Mouse (Mus musculus) myocyte (in vitro differentiated cells): ENCODE measurements at regions not wholly inside any gene's neighbourhood (a gene's known extent, or its start where the extent isn't known, plus 50 kb on each side); places are given as distances from the start of the nearest gene placed in this dataset.

Experiments
- H3K27me3 ChIP-seq: one replicate; pipeline ENCODE4 v1.6.1; 2011; ENCODE audit not compliant: control insufficient read depth, insufficient read depth, insufficient read length
- H3K36me3 ChIP-seq: one replicate; pipeline ENCODE4 v1.6.1; 2011; ENCODE audit not compliant: control insufficient read depth, insufficient read depth
- H3K4me2 ChIP-seq: one replicate; pipeline ENCODE4 v1.6.1; 2011; ENCODE audit warnings: low read depth, control low read depth
- H3K4me3 ChIP-seq: one replicate; pipeline ENCODE4 v1.5.1; 2011; ENCODE audit warnings: mild to moderate bottlenecking, control low read depth, moderate library complexity
- H3K79me2 ChIP-seq: one replicate; pipeline ENCODE4 v1.6.1; 2011; ENCODE audit not compliant: control insufficient read depth, insufficient read depth
- H3ac ChIP-seq: one replicate; pipeline ENCODE4 v1.6.1; 2011; ENCODE audit not compliant: control insufficient read depth, insufficient read length
- CEBPB ChIP-seq: IDR thresholded peaks from 2 replicates; pipeline ENCODE4 v1.6.1; 2011; ENCODE audit warnings: mild to moderate bottlenecking, moderate library complexity; ENCODE audit not compliant: poor library complexity, insufficient read depth, severe bottlenecking
- E2F4 ChIP-seq: IDR thresholded peaks from one replicate; pipeline ENCODE4 v1.6.1; 2011; ENCODE audit warnings: mild to moderate bottlenecking, control low read depth, moderate library complexity; ENCODE audit not compliant: insufficient read depth
- MAX ChIP-seq: IDR thresholded peaks from one replicate; pipeline ENCODE4 v1.6.1; 2011; ENCODE audit warnings: low read depth, mild to moderate bottlenecking, control low read depth
- MYOD1 ChIP-seq, 3 experiments: IDR thresholded peaks; one replicate each; pipeline ENCODE4 v1.6.1; 2011; ENCODE audit warnings: control low read depth in 2 of 3, low read depth in 2 of 3, mild to moderate bottlenecking in 2 of 3, moderate library complexity in 1 of 3; ENCODE audit not compliant: insufficient read length in 2 of 3, control insufficient read depth in 1 of 3
- MYOG ChIP-seq, 3 experiments: IDR thresholded peaks; one replicate each; pipeline ENCODE4 v1.6.1; 2011; ENCODE audit warnings: control low read depth in 2 of 3, low read depth in 2 of 3, mild to moderate bottlenecking in 2 of 3; ENCODE audit not compliant: insufficient read length in 2 of 3, control insufficient read depth in 1 of 3, insufficient read depth in 1 of 3
- POLR2A ChIP-seq: IDR thresholded peaks from one replicate; pipeline ENCODE4 v1.6.1; 2011; ENCODE audit warnings: low read depth, mild to moderate bottlenecking, control low read depth, moderate library complexity; ENCODE audit not compliant: insufficient read length
- POLR2AphosphoS2 ChIP-seq: IDR thresholded peaks from one replicate; pipeline ENCODE4 v1.6.1; 2011; ENCODE audit warnings: low read depth, control low read depth; ENCODE audit not compliant: insufficient read length
- REST ChIP-seq: IDR thresholded peaks from one replicate; pipeline ENCODE4 v1.6.1; 2011; ENCODE audit warnings: mild to moderate bottlenecking, control low read depth, moderate library complexity; ENCODE audit not compliant: insufficient read depth, insufficient read length
- SRF ChIP-seq: IDR thresholded peaks from one replicate; pipeline ENCODE4 v1.6.1; 2011; ENCODE audit warnings: low read depth; ENCODE audit not compliant: control insufficient read depth, insufficient read length
- TCF12 ChIP-seq: IDR thresholded peaks from one replicate; pipeline ENCODE4 v1.6.1; 2011; ENCODE audit warnings: mild to moderate bottlenecking, control low read depth; ENCODE audit not compliant: poor library complexity, insufficient read depth, severe bottlenecking
- TCF3 ChIP-seq: IDR thresholded peaks from one replicate; pipeline ENCODE4 v1.6.1; 2011; ENCODE audit warnings: low read depth, control low read depth; ENCODE audit not compliant: insufficient read length
- USF1 ChIP-seq: IDR thresholded peaks from one replicate; pipeline ENCODE4 v1.6.1; 2011; ENCODE audit warnings: low read depth, mild to moderate bottlenecking, control low read depth, moderate library complexity

GRCm38 (mm10) chr6:117617951-117618350, 223.0 kb upstream of the Zfp637 start:
- Histone ChIP-seq H3K36me3 (no peaks in the 10 kb centered on the region), H3K79me2 (no peaks in the 10 kb centered on the region), H3K4me2 (no peak overlapping the region), H3K4me3 (no peak overlapping the region), H3ac (no peak overlapping the region), H3K27me3 (no peaks in the 10 kb centered on the region)
- TF ChIP-seq MAX (no peak), TCF12 (no peak), E2F4 (no peak), POLR2A (no peak), POLR2AphosphoS2 (no peak), REST (no peak), CEBPB (no peak), SRF (no peak), MYOG (IDR thresholded peaks at IDR 0.05; ENCODE audit: control insufficient read depth in 1 of 3, insufficient read depth in 1 of 3, insufficient read length in 2 of 3, low read depth in 2 of 3) (no peak), TCF3 (no peak), USF1 (no peak), MYOD1 (IDR thresholded peaks at IDR 0.05; ENCODE audit: control insufficient read depth in 1 of 3, insufficient read length in 2 of 3, low read depth in 2 of 3) (no peak)

DNA sequence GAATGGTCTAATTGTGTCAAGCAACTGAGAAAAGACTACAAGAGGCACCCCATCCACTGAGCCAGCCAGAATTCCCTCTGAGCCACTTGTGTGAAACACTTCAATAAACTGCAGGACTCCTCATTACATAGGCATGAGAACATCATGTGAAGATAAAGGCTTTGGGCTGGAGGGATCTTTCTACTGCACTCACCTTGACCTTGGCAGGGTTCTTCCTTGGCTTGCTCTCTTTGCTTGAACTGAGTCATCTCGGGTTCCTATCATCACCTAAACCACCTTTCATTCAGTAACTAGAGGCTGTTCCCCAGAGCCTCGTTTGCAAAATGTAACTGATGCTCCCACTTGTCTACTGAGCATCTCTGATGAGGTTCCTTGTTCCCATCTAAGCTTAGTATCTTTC, 221.4 kb upstream of the Zfp637 start:
- no peak for TF ChIP-seq REST
- TF ChIP-seq MYOD1 (IDR thresholded peaks at IDR 0.05; ENCODE audit: control insufficient read depth in 1 of 3, insufficient read length in 2 of 3, low read depth in 2 of 3): no peak
- no peak for TF ChIP-seq MYOG (IDR thresholded peaks at IDR 0.05; ENCODE audit: control insufficient read depth in 1 of 3, insufficient read depth in 1 of 3, insufficient read length in 2 of 3, low read depth in 2 of 3)
- no peak for TF ChIP-seq TCF3
- TF ChIP-seq TCF12: no peak
- no peak for TF ChIP-seq POLR2AphosphoS2
- no peak for TF ChIP-seq MAX
- TF ChIP-seq USF1: no peak
- no peak for TF ChIP-seq SRF
- TF ChIP-seq E2F4: no peak
- TF ChIP-seq POLR2A: no peak
- no peak for TF ChIP-seq CEBPB
- H3K4me2 ChIP-seq: no peak overlapping the region
- no peaks in the 10 kb centered on the region for H3K27me3 ChIP-seq

GRCm38 (mm10) chr6:117622446-117622845, 218.5 kb upstream of the Zfp637 start:
- Histone ChIP-seq H3K4me2 (no peak overlapping the region), H3K36me3 (no peaks in the 10 kb centered on the region), H3K4me3 (no peak overlapping the region), H3K79me2 (no peaks in the 10 kb centered on the region), H3ac (no peak overlapping the region), H3K27me3 (no peaks in the 10 kb centered on the region)
- no peak for TF ChIP-seq SRF
- no peak for TF ChIP-seq MAX
- TF ChIP-seq TCF3: no peak
- TF ChIP-seq USF1: no peak
- no peak for TF ChIP-seq CEBPB
- TF ChIP-seq MYOG (IDR thresholded peaks at IDR 0.05; ENCODE audit: control insufficient read depth in 1 of 3, insufficient read depth in 1 of 3, insufficient read length in 2 of 3, low read depth in 2 of 3): no peak
- TF ChIP-seq MYOD1 (IDR thresholded peaks at IDR 0.05; ENCODE audit: control insufficient read depth in 1 of 3, insufficient read length in 2 of 3, low read depth in 2 of 3): no peak
- no peak for TF ChIP-seq TCF12
- no peak for TF ChIP-seq E2F4

More for the DNA sequence above, 221.4 kb upstream of the Zfp637 start:
- no peaks in the 10 kb centered on the region for H3K36me3 ChIP-seq
- H3K4me3 ChIP-seq: no peak overlapping the region
- H3ac ChIP-seq: no peak overlapping the region
- no peaks in the 10 kb centered on the region for H3K79me2 ChIP-seq

- TF ChIP-seq POLR2A (no peak), MYOG (IDR thresholded peaks at IDR 0.05; ENCODE audit: control insufficient read depth in 1 of 3, insufficient read depth in 1 of 3, insufficient read length in 2 of 3, low read depth in 2 of 3) (no peak), SRF (no peak), CEBPB (no peak), USF1 (no peak), REST (no peak), MAX (no peak)
- Histone ChIP-seq H3K4me2 (no peak overlapping the region), H3K27me3 (no peaks in the 10 kb centered on the region), H3K36me3 (no peaks in the 10 kb centered on the region), H3ac (no peak overlapping the region), H3K79me2 (no peaks in the 10 kb centered on the region), H3K4me3 (no peak overlapping the region)
These were observed 218.0 kb upstream of the Zfp637 start for GRCm38 (mm10) chr6:117622946-117623345.

DNA sequence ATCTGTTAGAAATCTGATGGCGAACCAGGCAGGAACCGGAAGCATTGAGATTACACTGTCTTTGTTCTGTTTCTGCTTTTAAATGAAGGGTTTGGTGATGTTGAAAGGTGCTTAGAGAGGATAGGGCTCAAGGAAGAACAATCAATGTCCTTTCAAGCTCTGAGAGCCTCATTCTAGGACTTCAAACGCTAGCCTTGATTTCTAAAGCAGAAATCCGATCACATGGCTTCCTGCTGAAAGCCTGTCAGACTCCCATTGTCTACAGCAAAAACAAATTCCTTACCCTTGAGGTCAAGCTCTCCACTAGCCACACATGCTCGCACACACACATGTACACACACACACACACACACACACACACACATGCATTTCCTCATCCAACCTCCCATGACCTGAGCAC, 215.3 kb upstream of the Zfp637 start:
- Histone ChIP-seq H3K79me2 (no peaks in the 10 kb centered on the region), H3K27me3 (no peaks in the 10 kb centered on the region), H3ac (no peak overlapping the region), H3K4me3 (no peak overlapping the region), H3K4me2 (no peak overlapping the region), H3K36me3 (no peaks in the 10 kb centered on the region)
- TF ChIP-seq REST: no peak
- no peak for TF ChIP-seq USF1
- TF ChIP-seq MYOG (IDR thresholded peaks at IDR 0.05; ENCODE audit: control insufficient read depth in 1 of 3, insufficient read depth in 1 of 3, insufficient read length in 2 of 3, low read depth in 2 of 3): no peak
- TF ChIP-seq POLR2A: no peak
- TF ChIP-seq CEBPB: no peak
- TF ChIP-seq POLR2AphosphoS2: no peak
- no peak for TF ChIP-seq TCF3
- no peak for TF ChIP-seq TCF12
- no peak for TF ChIP-seq MAX
- no peak for TF ChIP-seq SRF
- no peak for TF ChIP-seq E2F4
- no peak for TF ChIP-seq MYOD1 (IDR thresholded peaks at IDR 0.05; ENCODE audit: control insufficient read depth in 1 of 3, insufficient read length in 2 of 3, low read depth in 2 of 3)
